Mouse (Mus musculus): Measurements from ENCODE around the gene Arhgap31.

The Arhgap31 gene

DNA sequence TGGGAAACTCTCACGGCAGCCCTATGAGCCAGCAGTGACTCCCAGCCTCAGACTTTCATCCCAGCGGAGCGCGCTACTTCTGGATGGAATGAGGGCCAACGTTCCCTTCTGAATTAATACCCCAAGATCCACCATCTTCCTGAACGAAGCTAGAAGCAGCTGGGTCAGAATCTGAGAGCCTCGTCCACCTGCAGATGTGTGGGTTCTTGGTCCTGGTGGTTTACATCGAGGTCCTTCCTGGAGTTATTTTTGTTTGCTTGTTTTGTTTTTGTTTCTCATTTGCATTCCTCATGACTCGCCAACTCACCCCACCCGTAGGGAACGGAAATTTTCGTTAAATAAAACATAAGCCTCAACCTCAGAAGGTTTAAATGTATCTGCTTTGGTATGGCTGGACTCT lies 61.8 kb downstream of the Arhgap31 start:
- DNase-seq (ENCODE audit: low spot score), result no peak

DNA sequence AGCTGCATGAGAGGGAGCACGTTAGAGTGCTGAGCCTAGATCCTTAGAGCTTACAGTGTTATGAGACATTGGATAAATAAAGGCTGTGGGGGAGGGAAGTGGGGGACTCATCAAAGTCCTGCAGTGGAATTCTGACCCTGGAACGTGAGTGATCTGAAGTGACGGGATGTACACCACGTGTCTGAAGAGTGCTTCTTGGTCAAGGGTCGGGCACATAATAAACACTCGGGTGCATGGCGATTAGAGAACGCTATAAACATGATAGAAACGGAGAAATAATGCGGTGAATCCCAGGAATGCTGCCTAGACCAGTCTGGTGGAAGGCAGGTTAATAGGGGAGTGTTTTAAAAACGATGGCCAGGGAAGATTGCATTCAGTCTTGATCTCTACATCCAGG lies 63.6 kb downstream of the Arhgap31 start:
- no peak for DNase-seq (ENCODE audit: low spot score)

DNA sequence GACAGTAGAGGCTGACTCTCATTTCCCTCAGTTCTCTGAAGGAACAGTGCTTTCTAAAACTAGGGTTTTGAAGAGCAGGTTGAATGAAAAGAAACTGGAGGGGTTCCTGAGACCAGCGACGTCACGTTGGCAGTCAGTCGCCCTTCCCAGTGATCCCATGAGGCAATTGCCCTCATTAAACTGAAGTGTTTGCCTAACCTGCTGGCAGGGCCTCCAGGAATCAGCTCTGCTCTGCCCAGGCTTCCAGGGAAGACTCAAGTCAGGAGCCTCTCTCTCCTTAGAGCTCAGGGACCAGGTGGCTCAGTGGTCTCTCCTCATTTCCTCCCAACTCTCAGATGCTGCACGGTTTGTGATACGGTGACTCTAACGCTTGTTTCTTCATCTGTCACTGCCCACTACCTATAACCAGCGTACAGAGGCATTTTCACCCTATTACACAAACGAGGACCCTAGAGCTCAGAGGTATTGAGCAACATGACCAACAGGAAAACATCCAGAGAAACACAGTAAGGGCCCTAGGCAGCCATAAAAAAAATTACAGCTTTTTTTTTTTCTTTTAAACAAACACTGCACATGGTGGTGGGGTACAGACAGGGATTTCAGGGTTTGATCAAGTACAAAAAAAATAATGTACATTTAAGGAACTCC lies 64.2 kb downstream of the Arhgap31 start:
- no peak for DNase-seq (ENCODE audit: low spot score)

- DNase-seq (ENCODE audit: low spot score), result no peak
Observed at GRCm38 (mm10) chr16:38648155-38648554, 64.9 kb downstream of the Arhgap31 start.

GRCm38 (mm10) chr16:38644455-38644854 lies 68.6 kb downstream of the Arhgap31 start:
- no peak for DNase-seq (ENCODE audit: low spot score)

GRCm38 (mm10) chr16:38637085-38637484 lies 76.0 kb downstream of the Arhgap31 start:
- no peak for DNase-seq (ENCODE audit: low spot score)

GRCm38 (mm10) chr16:38636682-38637081 lies 76.4 kb downstream of the Arhgap31 start:
- no peak for DNase-seq (ENCODE audit: low spot score)

DNA sequence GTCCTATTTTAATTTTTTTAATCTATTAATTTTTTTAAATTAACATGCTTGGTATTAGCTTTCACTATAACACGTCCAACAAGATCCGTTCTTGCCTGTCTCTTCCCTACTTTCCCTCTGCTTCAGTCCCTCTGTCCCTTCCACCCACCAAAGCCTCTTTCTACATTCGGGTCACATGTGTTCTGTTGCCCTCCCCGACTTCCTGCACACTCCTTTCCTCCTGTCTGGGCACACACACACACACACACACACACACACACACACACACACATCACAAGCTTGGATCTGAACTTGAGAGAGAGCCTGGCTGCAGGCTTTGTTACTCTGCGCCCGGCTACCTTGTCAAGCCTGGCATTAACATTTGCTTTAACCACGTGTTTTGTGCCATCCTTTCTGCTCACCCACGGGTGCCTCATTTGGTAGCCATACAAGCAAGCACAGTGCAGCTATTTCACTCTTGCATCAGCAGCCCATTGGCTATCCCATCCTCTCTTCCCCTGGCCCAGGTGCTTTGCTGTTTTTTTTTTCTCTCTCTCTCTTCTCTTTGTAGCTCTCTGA lies 77.2 kb downstream of the Arhgap31 start:
- DNase-seq (ENCODE audit: low spot score), result no peak

- peak; percentile 19 for DNase-seq (ENCODE audit: low spot score)
Observed at GRCm38 (mm10) chr16:38632147-38632546, 80.9 kb downstream of the Arhgap31 start.

DNA sequence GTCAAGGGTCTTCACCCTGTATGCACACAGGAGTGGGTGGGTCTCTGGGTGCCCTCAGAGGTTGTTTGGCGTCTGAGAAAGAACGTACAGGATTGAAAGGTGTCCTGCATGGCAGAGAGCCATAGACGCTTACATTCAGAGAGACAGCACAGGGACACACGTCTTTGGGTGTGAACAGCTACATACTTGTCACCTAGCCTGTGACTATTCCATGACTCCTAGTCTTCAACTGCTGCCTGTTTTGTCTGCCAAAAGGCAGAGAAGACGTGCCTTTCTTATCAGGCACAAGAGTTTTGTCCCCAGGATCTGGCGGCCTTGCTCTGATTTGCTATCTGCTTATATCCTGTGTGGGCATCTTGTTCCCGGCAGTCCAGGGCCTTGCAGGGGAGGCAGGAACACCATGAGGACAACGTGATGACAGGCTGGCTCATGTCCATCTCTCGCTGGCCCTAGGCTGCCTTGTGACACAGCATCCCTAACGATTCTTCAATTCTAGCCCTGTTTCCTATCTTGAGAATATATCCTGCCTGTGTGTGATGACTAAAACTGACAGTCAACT lies 87.2 kb downstream of the Arhgap31 start:
- DNase-seq (ENCODE audit: low spot score), result no peak

- DNase-seq (ENCODE audit: low spot score), result no peak
Observed at GRCm38 (mm10) chr16:38625411-38625810, 87.7 kb downstream of the Arhgap31 start.

- DNase-seq (ENCODE audit: low spot score), result no peak
Observed at GRCm38 (mm10) chr16:38624303-38624702, 88.8 kb downstream of the Arhgap31 start.

- no peak for DNase-seq (ENCODE audit: low spot score)
Observed at GRCm38 (mm10) chr16:38622283-38622682, 90.8 kb downstream of the Arhgap31 start.

- no peak for DNase-seq (ENCODE audit: low spot score)
Observed at GRCm38 (mm10) chr16:38620696-38621450, 92.2 kb downstream of the Arhgap31 start.

DNA sequence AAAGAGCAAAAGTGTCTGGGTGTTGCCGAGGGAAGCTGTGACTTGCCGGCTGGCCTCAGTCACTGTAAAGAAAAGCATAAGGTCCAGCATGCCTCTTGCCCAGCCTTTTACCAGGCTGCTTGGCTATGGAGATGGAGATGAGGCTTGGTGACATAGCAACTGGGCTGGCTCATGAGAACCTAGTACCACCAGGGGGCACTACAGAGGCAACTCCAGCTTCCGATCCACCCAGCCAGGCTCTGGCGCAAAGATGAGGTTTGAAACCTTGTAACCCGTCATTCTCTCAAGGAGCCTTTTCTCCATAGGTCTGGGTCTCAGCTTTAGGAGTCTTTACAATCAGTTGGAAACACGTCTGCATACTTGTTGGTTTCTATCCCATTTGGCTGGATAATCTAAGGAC lies 94.0 kb downstream of the Arhgap31 start:
- DNase-seq (ENCODE audit: low spot score), result peak; percentile 79

- DNase-seq (ENCODE audit: low spot score), result no peak
Observed at GRCm38 (mm10) chr16:38617977-38618376, 95.1 kb downstream of the Arhgap31 start.

DNA sequence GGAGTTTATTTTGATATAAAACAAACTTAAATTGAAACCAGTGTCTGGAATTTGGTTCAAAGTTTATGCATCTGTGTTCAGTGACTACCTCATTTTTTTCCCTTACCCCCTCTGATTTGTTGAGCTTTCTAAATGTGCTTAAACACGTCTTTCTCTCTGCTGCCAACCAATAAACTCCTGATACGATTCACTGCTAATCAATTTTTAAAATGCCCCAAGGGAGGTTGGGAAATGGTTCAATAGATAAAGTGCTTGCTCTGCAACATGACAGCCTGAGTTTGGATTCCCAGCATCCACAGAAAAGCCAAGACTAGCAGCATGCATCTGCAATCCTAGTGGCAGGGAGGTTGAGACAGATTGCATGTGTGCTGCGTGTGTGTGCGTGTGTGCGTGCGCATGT lies 99.4 kb downstream of the Arhgap31 start:
- DNase-seq (ENCODE audit: low spot score), result no peak

DNA sequence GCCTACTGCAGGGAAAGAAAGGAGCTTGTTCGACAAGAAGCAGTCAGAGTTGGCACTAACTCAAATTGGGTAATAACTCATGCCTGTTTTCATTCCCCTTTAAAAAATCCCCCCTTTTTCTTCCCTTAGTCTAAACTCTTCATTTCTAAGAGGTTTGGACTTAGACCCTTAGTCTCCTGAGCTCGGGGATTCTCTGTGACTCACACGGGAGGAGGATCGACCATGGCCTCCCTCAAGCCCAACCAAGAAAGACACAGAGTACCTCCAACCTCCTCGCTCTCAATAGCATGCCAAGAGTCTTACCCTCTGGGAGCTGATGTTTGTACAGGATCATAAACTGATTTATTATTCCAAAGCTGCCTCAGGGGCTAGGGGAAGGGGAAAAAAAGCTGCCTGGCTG lies 100.4 kb downstream of the Arhgap31 start:
- DNase-seq (ENCODE audit: low spot score), result no peak

GRCm38 (mm10) chr16:38609092-38609491 lies 104.0 kb downstream of the Arhgap31 start:
- no peak for DNase-seq (ENCODE audit: low spot score)

GRCm38 (mm10) chr16:38608687-38609086 lies 104.4 kb downstream of the Arhgap31 start:
- DNase-seq (ENCODE audit: low spot score), result no peak

GRCm38 (mm10) chr16:38606509-38606908 lies 106.6 kb downstream of the Arhgap31 start:
- no peak for DNase-seq (ENCODE audit: low spot score)

GRCm38 (mm10) chr16:38602989-38603804 lies 109.9 kb downstream of the Arhgap31 start:
- DNase-seq (ENCODE audit: low spot score), result peak; percentile 34

Measured in left cerebral cortex, adult 11 months (tissue).